Mouse (Mus musculus) lung, postnatal 36 days (tissue): ENCODE measurements around the gene Kmt2d.
"Not testable (repeated sequence)": the region's sequence is repeated elsewhere in the genome, so short reads cannot be mapped to it uniquely, and the experiment has no call there.

Experiments used
- DNase-seq: peaks from one replicate; pipeline ENCODE4 v3.0.0; 2022; ENCODE audit warnings: mixed read lengths

Gene Kmt2d

DNA sequence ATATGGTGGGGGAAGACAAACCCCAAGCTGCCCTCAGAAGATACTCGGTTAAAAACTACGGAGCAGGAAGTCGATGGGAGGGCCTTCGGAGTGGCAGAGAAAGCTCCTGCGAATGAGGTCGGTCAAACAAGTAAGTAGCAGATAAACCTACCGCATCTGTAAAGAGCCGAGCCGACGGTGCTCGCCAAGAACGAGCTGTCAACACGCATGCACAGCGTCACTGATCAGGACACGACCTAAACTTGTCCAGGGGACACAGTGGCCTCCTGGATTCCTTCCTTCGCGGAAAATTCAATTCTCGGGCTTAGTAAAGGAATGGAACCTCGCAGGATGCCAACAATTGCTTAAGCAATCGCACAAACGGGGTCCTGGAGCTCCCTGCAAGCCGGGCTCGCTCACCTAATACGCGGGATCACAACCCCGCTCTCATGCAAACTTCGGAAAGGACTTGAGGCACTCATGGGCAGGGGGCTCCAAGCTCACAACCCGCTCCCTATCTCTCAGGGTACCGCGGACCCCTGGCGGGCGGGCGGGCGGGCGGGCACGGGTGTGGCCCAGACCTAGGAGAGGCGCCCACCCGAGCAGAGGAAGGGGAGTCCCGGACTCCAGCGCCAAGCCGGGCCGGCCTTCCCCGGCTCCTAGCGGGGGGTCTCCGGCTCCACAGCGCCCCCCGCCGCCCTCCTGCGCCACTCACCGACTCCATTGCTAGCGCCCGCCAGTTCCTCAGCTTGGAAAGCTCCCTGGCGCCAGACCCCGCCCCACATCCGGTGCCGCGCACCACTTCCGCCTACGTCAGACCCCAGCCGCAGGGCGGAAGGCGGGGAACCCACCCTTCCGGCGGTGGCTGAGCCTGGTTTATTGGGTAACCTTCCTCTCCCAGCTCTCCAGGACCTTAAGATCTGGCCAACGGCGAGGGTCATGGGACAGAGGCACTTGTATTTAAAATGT, 40.0 kb downstream of the Kmt2d start, which contains the start of gene Prkag1:
TSS of gene Prkag1 (minus strand) at position 786 of the 948 bp plus-strand sequence.
- DNase-seq, result peak; percentile 97

DNA sequence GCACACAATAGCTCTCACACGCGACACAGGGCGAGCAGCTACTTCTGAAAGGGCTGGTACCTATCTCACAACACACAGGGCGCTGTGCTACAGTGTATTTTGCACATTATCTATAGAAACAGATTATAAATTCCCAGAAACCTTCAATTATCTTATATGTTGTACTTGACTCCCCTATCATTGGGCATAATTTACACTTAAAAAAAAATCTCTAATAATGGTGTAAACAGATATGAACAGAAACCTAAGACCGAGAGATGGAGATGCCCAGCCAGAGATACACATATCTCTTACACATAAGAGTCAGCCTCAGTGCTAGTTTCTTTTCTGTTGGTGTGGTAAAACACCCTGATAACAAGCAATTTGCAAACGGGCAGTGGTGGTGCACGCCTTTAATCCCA, 43.4 kb downstream of the Kmt2d start:
- DNase-seq, result no peak

DNA sequence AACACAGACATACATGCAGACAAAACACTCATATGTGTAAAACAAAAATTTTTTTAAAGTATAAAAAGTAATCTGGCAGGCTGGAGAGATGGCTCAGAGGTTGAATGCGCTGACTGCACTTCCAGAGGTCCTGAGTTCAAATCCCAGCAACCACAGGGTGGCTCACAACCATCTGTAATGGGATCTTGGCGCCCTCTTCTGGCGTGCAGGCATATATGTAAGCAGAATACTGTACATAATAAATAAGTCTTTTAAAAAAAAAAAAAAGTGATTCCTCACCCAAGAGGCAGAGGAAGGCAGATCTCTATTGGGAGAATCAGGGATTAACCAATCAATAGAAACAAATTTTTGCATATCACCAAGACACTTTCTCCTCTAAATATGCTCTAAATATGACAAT, 47.6 kb downstream of the Kmt2d start:
- peak; percentile 31 for DNase-seq

DNA sequence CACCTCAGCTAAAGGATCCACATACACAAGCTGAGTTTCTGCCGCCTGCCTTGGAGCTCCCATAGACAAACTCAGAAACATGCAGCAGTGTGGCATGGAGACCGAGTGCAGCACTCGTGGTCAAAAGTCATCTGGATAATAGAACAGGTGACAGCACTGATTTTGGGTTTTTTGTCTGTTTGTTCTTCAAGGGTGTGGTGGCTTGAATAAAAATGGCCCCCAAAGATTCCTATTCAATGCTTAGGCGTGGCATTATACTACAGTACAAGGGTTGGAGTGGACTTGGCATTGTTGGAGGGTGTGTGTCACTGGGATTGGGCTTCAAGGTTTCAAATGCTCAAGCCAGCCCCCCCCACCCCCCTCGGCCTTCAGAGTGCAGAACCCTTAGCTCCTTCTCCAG, 48.9 kb downstream of the Kmt2d start:
- no peak for DNase-seq

DNA sequence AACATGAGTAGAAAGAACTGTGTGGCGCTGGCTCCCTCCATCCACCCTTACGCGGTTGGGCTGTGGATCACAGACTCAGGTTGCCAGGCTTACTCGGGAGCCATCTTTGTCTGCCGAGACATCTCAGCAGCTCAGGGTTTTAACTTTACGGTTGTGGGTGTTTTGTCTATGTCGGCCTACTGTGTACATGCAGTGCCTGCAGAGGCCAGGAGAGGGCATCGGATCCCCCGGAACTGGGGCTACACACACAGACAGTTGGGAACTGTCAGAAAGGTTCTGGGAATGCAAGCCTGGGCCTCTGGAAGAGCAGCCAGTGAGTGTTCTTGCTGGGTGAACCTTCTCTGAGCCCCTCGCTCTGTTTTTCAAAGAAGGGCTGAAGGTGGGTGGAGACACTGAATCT, 49.6 kb downstream of the Kmt2d start:
- DNase-seq, result peak; percentile 38

DNA sequence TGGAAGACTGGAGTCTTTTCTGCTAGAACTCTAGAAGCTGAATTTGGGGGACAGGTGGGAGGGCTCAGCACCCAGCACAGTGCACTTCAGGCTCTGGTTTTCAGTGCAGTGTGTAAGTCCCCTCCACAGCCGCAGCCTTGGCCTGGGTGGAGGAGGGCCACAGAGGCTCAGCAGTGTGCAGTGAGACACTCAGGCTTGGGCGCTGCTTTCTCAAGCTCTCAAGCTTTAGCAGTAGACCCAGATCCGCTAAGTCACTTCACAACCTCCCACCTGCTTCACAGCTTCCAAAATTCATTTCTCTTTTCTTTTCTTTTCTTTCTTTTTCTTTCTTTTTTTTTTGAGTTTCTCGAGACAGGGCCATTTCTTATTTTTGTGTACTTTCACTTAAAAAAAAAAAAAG, 50.1 kb downstream of the Kmt2d start:
- no peak for DNase-seq

DNA sequence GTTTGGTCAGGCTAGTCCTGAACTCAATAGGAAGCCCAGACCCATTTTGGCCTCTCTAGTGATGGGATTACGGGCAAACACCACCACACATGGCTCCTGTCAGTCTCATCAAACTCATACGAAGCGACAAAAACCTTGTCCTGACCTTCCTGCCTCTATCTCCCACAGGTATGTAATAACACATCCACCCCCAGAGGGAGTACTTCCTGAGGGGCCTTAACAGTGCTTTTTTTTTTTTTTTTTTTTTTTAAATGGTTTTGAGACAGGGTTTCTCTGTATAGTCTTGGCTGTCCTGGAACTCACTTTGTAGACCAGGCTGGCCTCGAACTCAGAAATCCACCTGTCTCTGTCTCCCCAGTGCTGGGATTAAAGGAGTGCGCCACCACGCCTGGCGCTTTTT, 52.8 kb downstream of the Kmt2d start:
- DNase-seq, result no peak

DNA sequence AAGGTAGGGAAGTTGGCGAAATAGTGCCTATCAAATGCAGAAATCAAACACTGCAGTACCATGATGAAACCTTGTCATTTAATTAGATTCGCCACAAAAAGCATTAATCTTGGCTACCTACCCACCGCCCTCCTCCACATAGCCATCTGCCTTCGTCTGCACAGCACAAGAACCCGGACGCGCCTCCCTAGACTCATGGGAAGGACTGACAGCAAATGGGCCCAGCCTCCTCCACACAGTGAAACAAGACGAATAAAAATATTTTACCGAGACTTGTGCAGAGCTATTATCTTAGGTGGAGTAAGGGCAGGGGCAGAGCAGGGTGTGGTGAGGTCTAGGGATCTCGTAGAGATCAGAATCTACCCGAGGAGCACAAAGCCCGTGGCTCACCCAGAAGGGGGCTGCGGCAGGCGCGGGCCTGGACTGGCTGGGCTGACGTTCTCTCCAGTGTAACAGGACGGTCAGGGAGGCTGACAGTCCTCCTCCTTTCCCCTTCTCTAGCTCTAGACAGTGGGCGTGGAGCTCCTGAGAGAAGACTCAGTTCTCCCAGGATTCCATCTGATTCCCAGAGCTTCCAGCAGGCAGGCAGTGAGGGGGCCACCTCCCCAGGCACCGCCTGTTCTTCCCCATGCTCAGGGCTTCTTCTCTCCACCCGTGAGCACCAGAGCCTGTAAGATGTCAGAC, 58.1 kb downstream of the Kmt2d start:
- no peak for DNase-seq

DNA sequence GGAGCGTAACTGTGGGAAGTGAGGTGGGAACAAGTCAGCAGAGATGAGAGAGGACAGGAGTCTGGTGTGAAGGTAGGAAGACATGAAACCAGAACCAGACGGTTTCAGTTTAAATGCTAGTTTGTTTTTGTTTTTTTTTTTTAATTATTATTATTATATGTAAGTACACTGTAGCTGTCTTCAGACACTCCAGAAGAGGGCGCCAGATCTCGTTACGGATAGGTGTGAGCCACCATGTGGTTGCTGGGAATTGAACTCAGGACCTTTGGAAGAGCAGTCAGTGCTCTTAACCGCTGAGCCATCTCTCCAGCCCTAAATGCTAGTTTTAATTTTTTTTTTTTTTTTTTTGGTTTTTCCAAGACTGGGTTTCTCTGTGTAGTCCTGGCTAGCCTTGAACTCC, 60.8 kb downstream of the Kmt2d start:
- not testable (repeated sequence) for DNase-seq

DNA sequence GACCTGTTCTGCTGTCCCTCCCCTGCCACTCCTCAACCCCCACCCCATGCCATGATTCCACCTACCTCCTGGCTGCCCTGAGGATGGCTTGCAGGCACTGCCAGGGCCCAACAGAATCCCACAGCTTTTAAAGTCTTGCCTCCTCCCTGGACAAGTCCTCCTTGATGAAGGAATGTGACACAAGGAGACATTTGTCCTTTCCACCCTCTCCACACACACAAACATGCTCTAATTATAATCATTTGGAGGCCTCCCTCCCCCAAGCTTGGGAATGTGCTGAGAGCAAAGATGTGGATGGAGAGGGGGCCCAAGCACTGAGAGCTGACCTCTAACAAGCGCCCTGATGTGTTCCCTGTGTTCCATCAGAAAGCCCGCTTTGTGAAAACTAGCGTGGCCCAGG, 61.6 kb downstream of the Kmt2d start, which contains the start of gene Ddn:
TSS of gene Ddn (minus strand) at position 101 of the 400 bp plus-strand sequence.
- no peak for DNase-seq

DNA sequence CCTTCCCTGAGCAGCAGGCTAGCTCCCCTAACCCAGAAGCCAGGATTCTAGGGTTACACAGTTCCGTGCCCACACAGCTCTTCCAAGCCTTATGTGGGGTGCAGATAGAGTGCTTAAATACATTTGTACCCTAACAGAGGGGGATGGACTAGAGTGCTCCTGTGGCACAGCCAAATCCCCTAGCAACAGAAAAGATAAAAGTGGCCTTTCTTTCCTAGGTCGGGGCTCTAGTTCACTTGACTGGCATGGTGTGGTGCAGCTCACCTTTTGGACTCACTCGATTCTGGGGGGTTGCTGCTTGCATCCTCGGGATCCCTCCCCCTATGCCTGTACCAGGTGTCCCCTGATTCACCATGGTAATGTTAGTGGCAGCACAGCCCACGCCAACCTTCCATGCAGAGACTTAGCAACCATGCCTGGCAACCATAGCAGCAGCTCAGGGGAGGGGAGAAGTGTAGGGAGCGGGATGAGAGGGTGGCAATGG, 62.3 kb downstream of the Kmt2d start:
- no peak for DNase-seq

DNA sequence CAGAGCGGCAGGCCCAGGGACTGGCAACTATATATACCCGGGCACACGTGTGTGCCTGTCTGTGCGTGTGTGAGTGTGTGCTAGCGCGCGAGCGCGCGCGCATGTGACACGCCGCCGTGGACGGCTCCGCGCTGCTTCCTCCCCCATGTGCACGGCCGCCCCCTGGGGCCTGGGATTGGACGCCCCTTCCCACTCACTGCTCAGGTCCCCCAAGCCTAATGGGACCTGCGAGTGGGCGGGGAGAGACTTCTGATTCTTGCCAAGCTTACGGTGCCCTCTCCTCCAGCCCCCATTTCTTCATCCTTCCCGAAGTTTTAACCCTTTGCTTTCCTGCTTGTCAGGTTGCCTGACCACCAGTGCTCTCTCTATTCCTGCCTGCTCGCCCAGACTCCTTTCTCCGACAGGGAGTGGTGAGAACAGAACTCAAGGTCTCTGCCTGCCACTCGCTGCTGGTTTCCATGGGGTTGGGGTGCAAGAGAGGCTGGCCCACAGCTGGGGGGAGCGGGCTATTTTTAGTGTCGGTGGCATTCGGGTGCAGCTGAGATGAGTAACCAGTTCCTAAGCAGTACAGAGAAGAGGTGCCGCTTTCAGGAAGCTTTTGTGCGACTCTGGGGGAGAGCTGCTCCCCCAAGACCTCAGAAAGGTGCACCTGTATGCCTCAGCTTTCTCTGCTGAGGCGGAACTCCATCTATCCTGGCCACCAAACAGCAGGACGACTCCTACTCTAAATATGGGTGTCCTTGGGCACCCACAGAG, 62.9 kb downstream of the Kmt2d start:
- no peak for DNase-seq

DNA sequence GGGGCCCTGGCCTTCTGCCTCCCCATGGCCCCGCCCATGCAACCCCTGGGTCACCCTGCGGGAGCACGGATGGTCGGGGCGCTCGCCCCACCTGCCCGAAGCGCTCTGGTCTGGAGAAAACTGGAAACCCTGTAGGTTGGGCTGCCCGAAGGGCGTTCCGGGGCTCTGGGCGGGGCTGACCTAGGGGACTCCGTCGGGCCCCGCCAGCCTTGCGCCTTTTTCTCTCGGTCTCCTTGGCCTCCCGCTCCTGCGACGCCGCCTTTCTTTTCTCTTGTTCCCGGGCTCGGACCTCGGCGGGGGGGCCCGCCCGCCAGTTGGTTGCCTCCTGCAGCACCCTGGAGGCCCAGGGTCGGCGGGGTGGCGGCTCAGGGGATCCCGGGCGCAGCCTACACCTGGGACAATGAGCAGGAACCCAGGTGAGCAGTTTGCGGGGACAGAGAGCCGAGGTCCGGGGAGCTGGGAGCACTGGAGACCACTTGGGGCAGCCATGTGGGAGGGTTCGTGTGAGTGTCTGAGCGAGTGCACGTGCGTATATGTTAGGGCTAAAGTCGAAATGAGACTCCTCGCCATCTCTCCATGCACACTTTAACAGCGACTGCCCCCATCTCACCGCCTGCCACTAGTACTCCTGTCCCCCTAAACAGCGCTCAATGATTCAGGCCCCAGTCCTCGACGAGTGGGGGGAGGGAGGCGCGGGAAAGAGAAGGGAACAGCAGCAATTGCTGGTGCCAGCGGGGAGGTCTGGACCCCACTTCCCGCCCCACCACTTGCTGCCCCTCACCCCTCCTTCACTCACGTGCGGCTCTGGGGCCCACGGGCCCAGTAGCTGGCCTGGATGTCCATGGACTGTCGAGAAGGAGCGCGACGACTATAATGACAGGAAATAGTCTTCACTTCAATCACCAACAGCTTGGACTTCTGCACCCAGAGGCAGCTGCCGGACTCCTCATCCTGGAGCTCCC, 63.9 kb downstream of the Kmt2d start:
- no peak for DNase-seq

DNA sequence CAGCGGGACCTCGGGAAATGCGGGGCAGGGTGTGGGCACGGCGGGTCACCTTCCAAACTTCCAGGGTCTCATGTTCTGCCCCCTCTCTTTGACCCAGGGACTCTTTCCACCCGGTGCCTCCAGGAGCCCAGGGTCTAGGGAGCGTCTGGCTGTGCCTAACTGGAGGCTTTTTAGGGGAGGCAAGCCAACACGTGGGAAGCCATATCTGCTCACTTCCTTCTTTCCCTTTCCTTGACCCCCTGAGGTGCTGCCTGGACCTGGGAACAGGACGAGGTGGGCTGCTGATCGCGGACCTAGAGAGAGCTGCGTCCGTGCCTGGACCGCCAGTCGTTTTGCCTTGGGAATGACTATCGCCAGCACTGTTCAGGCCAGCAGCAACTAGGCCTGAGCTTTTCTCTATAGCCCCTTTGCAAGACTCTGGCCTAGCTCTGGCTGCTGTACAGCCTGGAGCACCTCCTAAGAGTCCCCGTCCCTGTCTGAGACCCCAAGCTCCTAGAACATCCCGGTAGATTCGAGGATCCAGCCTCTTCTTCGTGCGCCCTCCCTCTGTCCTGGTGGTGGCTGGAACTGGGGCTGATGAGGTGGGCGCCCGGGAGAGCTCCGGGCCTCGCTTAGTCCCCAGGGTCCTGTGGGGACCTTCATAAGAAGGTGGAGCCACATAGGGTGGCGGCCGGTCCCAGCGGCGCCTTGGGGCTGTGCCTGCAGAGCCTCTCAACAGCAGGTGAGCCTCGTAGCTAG, 64.8 kb downstream of the Kmt2d start:
- no peak for DNase-seq

DNA sequence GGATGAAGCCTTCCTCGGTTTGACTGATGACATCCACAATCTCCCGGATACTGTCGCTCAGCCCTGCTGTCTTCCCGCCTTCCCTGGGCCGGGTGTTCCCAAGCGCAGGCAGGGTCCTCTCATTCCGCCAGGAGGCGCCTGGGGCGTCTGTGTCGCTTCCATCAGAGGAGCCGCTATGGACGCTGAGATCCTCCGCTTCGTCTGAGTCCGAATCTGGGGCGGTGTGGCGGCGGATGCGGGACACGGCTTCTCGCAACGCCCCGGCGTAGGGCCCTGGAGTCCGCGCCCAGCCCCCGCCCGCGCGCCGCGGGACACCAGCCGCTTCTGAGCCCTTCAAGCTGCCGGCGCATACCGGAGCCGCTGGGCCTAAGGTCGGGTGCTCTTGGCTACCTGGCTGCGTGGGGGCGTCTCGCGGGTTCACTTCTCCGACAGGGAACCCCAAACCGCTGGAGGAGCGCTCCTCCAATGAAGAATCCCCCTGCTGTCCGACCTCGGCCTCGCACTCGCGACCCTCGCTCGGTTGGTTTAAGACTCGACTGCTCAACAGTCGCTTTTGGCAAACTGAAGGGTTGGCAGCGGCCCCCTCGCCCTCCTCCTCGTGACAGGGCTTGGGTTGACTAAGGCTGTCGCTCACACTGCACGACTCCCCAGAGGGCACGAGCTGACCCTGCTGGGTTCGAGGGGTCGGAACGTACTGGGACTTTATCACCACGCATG, 65.5 kb downstream of the Kmt2d start:
- peak; percentile 81 for DNase-seq

DNA sequence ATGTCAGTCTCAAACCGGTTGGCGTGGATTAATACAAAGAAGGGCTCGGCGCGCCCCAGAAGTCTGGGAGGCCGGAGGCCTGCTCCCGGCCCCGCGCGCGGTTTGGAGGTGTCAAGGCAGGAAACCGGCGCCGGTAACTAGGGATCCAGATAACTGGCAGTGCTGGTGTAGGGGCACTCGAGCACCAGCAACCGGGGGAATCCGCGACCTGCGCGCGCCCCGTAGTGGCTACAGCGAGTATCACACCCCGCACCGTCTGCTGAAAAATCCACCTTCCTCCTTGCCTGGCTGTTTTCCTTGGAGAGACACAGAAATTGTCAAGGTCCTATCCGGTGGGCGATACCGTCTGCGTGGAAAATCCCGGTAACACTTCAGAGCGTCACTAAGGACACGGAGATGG, 67.0 kb downstream of the Kmt2d start:
- peak; percentile 88 for DNase-seq

DNA sequence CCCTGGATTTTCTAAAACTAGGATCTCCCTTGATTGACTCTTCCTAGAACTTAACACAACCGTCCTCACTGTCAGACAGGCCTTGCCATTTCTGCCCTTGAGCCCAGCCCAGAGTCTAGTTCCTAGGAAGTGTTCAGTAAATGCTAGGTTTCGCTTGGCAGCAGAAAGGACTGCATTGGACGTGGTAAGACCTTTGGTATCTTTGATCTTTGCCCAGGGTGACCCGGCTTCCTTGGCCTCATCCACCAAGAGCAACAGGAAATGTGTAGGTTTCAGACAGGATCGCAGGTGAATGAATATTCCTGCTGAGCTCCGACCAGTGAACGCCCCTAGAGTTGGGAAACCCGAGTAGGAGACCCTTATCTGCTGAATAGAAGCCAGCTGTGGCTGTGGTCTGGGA, 68.1 kb downstream of the Kmt2d start:
- DNase-seq, result no peak

DNA sequence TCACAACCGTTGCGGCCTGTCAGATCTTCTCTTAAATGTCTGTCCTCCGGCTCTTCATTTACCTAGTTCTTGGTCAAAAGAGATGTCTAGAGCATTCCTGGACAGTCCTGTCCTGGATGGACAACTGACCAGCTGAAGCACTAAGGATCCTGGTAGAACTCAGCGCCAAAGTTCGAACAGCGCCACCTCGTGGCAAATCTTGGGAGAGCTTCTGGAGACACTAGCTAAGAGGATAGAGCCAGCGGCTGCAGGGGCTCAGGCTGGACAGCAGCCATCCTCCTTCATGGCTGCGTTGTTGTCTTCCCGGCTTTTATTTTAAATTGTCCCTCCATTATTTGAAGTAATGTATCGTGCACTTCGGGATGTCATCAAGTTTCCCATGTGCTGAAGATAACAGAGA, 71.6 kb downstream of the Kmt2d start:
- DNase-seq, result peak; percentile 90

DNA sequence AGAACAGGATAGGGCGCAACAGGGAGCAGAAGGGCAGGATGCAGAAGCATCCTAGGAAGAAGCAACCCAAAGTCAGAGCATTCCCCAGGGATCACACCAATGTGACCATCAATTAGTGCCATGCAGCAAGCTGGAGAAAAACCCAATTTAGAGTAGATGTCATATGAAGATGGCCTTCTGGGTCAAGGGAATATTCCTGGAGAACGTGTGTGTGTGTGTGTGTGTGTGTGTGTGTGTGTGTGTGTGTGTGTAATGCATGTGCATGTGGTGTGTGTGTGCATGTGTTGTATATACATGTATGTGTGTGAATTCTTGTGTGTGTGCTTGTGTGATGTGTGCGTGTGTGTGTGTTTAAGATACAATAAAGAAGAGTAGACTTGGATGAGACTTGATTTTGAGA, 72.1 kb downstream of the Kmt2d start:
- DNase-seq, result no peak

DNA sequence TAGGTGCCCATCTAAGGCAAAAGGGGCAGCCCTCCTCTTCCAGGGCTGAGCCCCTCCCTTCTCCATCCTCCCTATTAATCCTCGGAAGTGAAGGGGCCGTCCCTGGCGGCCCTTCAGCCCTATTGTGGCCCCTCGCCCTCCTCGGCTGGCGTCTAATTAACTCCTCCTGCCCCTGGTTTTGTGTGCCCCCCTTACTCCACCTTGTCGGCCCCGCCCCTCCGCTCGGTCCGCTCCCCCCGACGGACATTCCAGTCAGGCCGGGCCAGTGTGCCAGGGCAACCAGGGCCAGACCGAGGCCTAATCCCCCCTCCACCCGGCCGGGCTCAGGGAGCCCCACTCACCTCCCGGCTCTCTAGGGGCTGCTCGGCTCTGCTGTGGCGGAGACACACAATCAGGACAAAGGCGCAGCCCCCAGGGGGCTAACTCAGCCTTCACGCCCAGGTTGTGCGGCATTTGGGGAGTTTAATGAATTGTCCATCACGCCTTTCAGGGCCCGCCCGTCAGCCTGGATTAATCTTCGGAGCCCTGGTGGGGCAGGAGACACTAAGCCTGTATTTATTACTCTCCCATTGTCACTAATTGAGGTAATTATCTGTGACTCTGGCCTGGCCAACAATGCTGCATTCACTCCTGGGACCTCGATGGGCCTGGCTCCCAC, 73.0 kb downstream of the Kmt2d start:
- DNase-seq, result no peak
